Mouse (Mus musculus) ZHBTc4 (cell line): Measurements from ENCODE around the gene Olfr1208.

Source experiments
- DNase-seq: peaks from one replicate; pipeline ENCODE4 v3.0.0-alpha.2; 2011; ENCODE audit warnings: low read depth, low spot score

Gene Olfr1208

DNA sequence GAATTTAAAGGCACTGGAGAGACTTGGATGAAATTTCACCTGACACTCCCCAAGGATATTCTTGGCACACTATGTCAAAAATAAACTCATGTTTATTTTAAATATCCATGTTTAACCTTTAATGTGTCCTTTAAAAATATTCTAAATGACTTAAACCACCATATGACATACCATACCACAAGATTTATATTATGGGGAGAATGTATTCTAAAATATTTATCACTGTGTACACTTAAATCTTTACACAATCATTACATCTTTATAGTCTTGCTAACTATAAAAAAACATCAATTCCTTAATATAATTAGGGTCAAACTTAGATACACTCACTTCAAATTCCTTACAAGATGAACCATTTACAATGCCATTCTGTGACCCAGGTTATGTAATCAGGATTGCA, at the start of gene Olfr1208:
TSS of gene Olfr1208 (minus strand) at position 101 of the 400 bp plus-strand sequence.
- no peak for DNase-seq

DNA sequence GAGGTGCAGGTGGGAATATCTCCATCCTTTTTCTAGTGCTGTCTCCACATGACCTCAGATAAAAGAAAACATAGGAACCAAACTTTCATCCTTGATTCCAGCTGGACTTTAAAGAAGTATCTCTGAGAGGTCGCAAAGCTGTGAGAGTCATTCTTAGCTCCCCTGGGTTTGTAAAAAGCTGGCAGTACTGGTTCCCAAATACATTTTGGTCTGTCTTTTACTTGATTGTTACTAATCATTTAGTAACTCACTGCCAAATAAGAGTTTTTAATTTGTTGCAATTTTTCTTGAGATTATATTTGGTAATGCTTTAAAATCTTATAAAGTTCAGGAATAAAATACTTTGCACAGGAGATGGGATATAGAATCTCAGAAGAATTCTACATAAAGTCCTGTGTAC, 35.9 kb upstream of the Olfr1208 start, which contains the start of gene Olfr1211:
TSS of gene Olfr1211 (minus strand) at position 101 of the 400 bp plus-strand sequence.
- no peak for DNase-seq

DNA sequence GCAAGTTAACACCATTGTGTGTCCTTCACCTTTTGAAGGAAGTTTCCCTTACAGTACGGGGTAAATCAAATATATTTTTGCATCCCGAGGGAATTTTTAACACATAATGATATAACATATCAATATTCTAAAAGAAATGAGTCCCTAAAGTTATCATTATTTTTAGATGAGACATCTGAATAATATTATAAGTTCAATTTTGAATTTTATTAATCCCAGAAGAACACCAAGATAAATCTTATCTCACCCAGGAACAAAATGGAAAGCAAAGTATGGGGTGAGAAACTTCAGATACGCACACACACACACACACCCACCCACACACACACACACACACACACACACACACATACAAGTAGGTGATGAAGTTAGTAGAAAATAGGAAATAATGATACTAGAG, 12.9 kb upstream of the Olfr1208 start, which contains the start of gene Olfr1209:
TSS of gene Olfr1209 (minus strand) at position 101 of the 400 bp plus-strand sequence.
- DNase-seq: no peak

DNA sequence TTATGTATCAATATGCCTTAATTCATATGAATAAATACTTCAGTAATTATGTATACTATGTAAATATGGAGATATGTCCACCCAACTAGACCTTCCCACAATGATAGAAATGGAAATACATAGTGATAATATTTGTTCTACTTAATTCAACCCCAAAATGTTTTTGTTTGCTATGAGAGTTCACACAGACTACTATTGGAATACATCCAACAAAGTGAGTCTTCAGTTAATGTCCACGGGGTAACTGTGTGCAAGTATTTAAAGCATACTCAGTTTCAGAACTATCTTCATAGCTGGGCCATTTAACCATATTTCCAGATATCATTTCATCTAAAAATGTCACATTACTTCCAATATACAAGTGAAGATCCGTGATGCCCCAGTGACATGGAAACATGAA, 39.2 kb downstream of the Olfr1208 start, which contains the start of gene Olfr1206:
TSS of gene Olfr1206 (plus strand) at position 301 of the 400 bp plus-strand sequence.
- no peak for DNase-seq

DNA sequence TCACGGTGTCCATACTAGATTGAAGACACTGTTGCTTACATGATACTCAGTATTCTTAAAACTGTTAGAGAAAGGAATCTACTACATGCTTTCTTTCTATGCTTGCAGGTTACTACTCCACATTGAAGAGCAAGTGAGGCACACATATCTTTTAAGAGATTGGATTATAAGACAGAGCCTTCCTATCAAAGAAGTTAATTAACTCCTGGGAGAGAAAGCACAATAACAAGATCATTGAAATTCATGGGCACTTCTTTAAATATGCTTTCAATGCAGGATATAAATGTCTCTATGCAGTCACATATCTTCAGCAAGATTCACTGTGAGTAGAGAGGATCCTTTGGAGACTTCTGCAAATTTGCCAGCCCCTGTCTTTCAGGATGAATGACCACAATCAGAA, 53.1 kb downstream of the Olfr1208 start, which contains the start of gene Olfr1204:
TSS of gene Olfr1204 (plus strand) at position 301 of the 400 bp plus-strand sequence.
- no peak for DNase-seq
